21 mouse cellular contexts compared by ENCODE assay signal in genomic region chr4:140504921-140505607, GRCm38 (mm10).
DNase-seq lines count a peak whose midpoint lies in the region; ATAC-seq lines count a peak whose summit lies in the region.
"Had no signal": no experiment of that assay in that cellular context is flagged by ENCODE, and none has a peak within 500 bp of the region (broad histone marks: within the 10 kb centered on the region; RNA-seq: fewer than 3 reads in every experiment).

No protein-coding gene starts in this region.

- no peaks in the 10 kb centered on the region for H3K9me3 ChIP-seq in hindbrain, embryonic 12.5 days (replicated peaks)
- no peaks in the 10 kb centered on the region for H3K9me3 ChIP-seq in hindbrain, embryonic 14.5 days (ENCODE audit: control insufficient read depth, low read length)
- no peaks in the 10 kb centered on the region for H3K9me3 ChIP-seq in neural tube, embryonic 11.5 days (ENCODE audit: control insufficient read depth, low read length)
- no peaks in the 10 kb centered on the region for H3K9me3 ChIP-seq in neural tube, embryonic 12.5 days
- H3K9me3 ChIP-seq: liver, embryonic 12.5 days had no signal

- no peak overlapping the region for H3K4me2 ChIP-seq in hindbrain, embryonic 12.5 days (replicated peaks)
- no peak overlapping the region for H3K4me2 ChIP-seq in hindbrain, embryonic 14.5 days (replicated peaks)
- H3K4me2 ChIP-seq in neural tube, embryonic 11.5 days (ENCODE audit: low read depth), result no peak overlapping the region
- H3K4me2 ChIP-seq in neural tube, embryonic 12.5 days (replicated peaks), result no peak overlapping the region
- H3K4me2 ChIP-seq: liver, embryonic 12.5 days; lung, embryonic 14.5 days had no signal

- H3K4me1 ChIP-seq in hindbrain, embryonic 12.5 days, result peaks cover 19% of the 10 kb centered on the region
- H3K4me1 ChIP-seq in hindbrain, embryonic 14.5 days (replicated peaks; ENCODE audit: control insufficient read depth, insufficient read depth, low read length), result peaks cover 6% of the 10 kb centered on the region
- peaks cover 7% of the 10 kb centered on the region; the same call in 1 of the 2 replicates for H3K4me1 ChIP-seq in neural tube, embryonic 11.5 days (ENCODE audit: control insufficient read depth, insufficient read depth, low read length)
- peaks cover 24% of the 10 kb centered on the region for H3K4me1 ChIP-seq in neural tube, embryonic 12.5 days

- WGBS in hindbrain, embryonic 12.5 days, result 56% methylated on average over 17 of the region's 19 CpGs
- 44% methylated on average over 19 of the region's 19 CpGs for WGBS in hindbrain, embryonic 14.5 days
- WGBS in neural tube, embryonic 11.5 days, result 55% methylated on average over 18 of the region's 19 CpGs
- 38% methylated on average over 19 of the region's 19 CpGs for WGBS in neural tube, embryonic 12.5 days

- no peak overlapping the region for H3K4me3 ChIP-seq in hindbrain, embryonic 12.5 days
- H3K4me3 ChIP-seq in hindbrain, embryonic 14.5 days (replicated peaks; ENCODE audit: low read length), result no peak overlapping the region
- H3K4me3 ChIP-seq in neural tube, embryonic 11.5 days (ENCODE audit: low read depth, low read length), result no peak overlapping the region
- no peak overlapping the region for H3K4me3 ChIP-seq in neural tube, embryonic 12.5 days
- H3K4me3 ChIP-seq: liver, embryonic 12.5 days had no signal

- DNase-seq in hindbrain, embryonic 14.5 days (ENCODE audit: low spot score), result no peak
- no peak for DNase-seq in neural tube, embryonic 11.5 days (ENCODE audit: low spot score)
- DNase-seq in neural tube, embryonic 10.5 days (ENCODE audit: extremely low spot score, low spot score), result no peak
- DNase-seq in testis, postnatal 14 days (ENCODE audit: low spot score), result no peak
- no peak for DNase-seq in left cerebral cortex, adult 9 months (ENCODE audit: low spot score in 2 of 2)
- no peak for DNase-seq in urinary bladder, adult 18-20 months (ENCODE audit: low spot score in 2 of 2)
- DNase-seq: adrenal gland, adult 8-10 months; cerebellum, adult 11-12 months; cerebellum, postnatal 25 days; gastrocnemius, postnatal 10 days; kidney, adult 9 months; spleen, adult 18-20 months; thymus, adult 2 months had no signal

- H3K36me3 ChIP-seq in hindbrain, embryonic 12.5 days, result no peaks in the 10 kb centered on the region
- no peaks in the 10 kb centered on the region for H3K36me3 ChIP-seq in hindbrain, embryonic 14.5 days (replicated peaks; ENCODE audit: control insufficient read depth, insufficient read depth)
- H3K36me3 ChIP-seq in neural tube, embryonic 11.5 days (ENCODE audit: control insufficient read depth, insufficient read depth, low read length), result no peaks in the 10 kb centered on the region
- H3K36me3 ChIP-seq in neural tube, embryonic 12.5 days, result no peaks in the 10 kb centered on the region
- H3K36me3 ChIP-seq: G1E; liver, embryonic 12.5 days had no signal

- peak; percentile 52; the same call in 1 of the 2 replicates for ATAC-seq in hindbrain, embryonic 12.5 days (ENCODE audit: low FRiP score)
- no peak for ATAC-seq in hindbrain, embryonic 14.5 days (ENCODE audit: low FRiP score)
- peak; percentile 35; the same call in 1 of the 2 replicates for ATAC-seq in neural tube, embryonic 11.5 days (ENCODE audit: insufficient read depth, low FRiP score, low TSS enrichment)
- ATAC-seq in neural tube, embryonic 12.5 days (ENCODE audit: low FRiP score, low read depth), result 0 out of 2 replicates have a peak, but pooled peaks have one; percentile 27
- ATAC-seq: CD4-positive, CD25-positive, alpha-beta regulatory T cell, adult 4 months; inflammation-experienced regulatory T-cells, adult 6 months; liver, embryonic 12.5 days had no signal

- H3K27me3 ChIP-seq in hindbrain, embryonic 12.5 days, result peaks cover 4% of the 10 kb centered on the region; the same call in 1 of the 2 replicates
- no peaks in the 10 kb centered on the region for H3K27me3 ChIP-seq in hindbrain, embryonic 14.5 days (ENCODE audit: control insufficient read depth, insufficient read depth, low read length)
- no peaks in the 10 kb centered on the region for H3K27me3 ChIP-seq in neural tube, embryonic 11.5 days (ENCODE audit: control insufficient read depth, insufficient read depth, low read length)
- peaks cover 3% of the 10 kb centered on the region; the same call in 1 of the 2 replicates for H3K27me3 ChIP-seq in neural tube, embryonic 12.5 days (replicated peaks)

- peak overlapping the region; percentile 62 for H3K27ac ChIP-seq in hindbrain, embryonic 12.5 days
- no peak overlapping the region; the same call in 1 of the 2 replicates for H3K27ac ChIP-seq in hindbrain, embryonic 14.5 days
- H3K27ac ChIP-seq in neural tube, embryonic 11.5 days (ENCODE audit: low read depth, low read length), result no peak overlapping the region
- no peak overlapping the region; the same call in 1 of the 2 replicates for H3K27ac ChIP-seq in neural tube, embryonic 12.5 days
- H3K27ac ChIP-seq: liver, embryonic 12.5 days; macrophage had no signal

- H3K9ac ChIP-seq in hindbrain, embryonic 12.5 days, result no peak overlapping the region
- no peak overlapping the region for H3K9ac ChIP-seq in hindbrain, embryonic 14.5 days
- H3K9ac ChIP-seq in neural tube, embryonic 11.5 days (ENCODE audit: low read length), result no peak overlapping the region
- H3K9ac ChIP-seq in neural tube, embryonic 12.5 days, result no peak overlapping the region
- H3K9ac ChIP-seq: liver, embryonic 12.5 days; lung, embryonic 14.5 days had no signal
